Mouse (Mus musculus) testis, adult 2 months (tissue): ENCODE measurements around the gene 9330159F19Rik. TPM values are rescaled to one million over a fixed set of nuclear protein-coding genes. Genes with fewer than 3 reads are reported as not detected.

Source experiments
- H3K27ac ChIP-seq: fragments of 200-500 bp; 2 replicates; pipeline ENCODE4 v1.5.1; 2012; ENCODE audit warnings: low read depth, low read length; ENCODE audit not compliant: control insufficient read depth, insufficient read depth
- H3K27me3 ChIP-seq: fragments of 200-500 bp; 2 replicates; pipeline ENCODE4 v1.6.1; 2012; ENCODE audit warnings: mild to moderate bottlenecking, low read length, moderate library complexity; ENCODE audit not compliant: control insufficient read depth, insufficient read depth
- H3K36me3 ChIP-seq: fragments of 200-500 bp; 2 replicates; pipeline ENCODE4 v1.6.1; 2012; ENCODE audit warnings: mild to moderate bottlenecking, low read length; ENCODE audit not compliant: control insufficient read depth, insufficient read depth
- H3K4me1 ChIP-seq: fragments of 200-500 bp; 2 replicates; pipeline ENCODE4 v1.6.1; 2012; ENCODE audit warnings: low read length; ENCODE audit not compliant: control insufficient read depth, insufficient read depth
- H3K4me3 ChIP-seq: fragments of 200-500 bp; 2 replicates; pipeline ENCODE4 v1.5.1; 2012; ENCODE audit warnings: low read depth, mild to moderate bottlenecking, low read length, moderate library complexity, mixed read lengths; ENCODE audit not compliant: control insufficient read depth
- CTCF ChIP-seq: fragments of 200-500 bp; IDR thresholded peaks from 2 replicates; pipeline ENCODE4 v1.5.1; 2012; ENCODE audit warnings: low read depth, mild to moderate bottlenecking, inconsistent platforms, low read length, moderate library complexity; ENCODE audit not compliant: control insufficient read depth, insufficient read depth, insufficient replicate concordance
- POLR2A ChIP-seq: fragments of 200-500 bp; IDR thresholded peaks from 2 replicates; pipeline ENCODE4 v1.6.1; 2012; ENCODE audit warnings: low read depth, mild to moderate bottlenecking, inconsistent platforms, low read length, moderate library complexity; ENCODE audit not compliant: control insufficient read depth
- polyA plus RNA-seq: library from polyadenylated mRNA; depleted of rRNA; stranded (reverse); fragments of >200 nt; gene quantifications from 2 replicates; pipeline ENCODE4 v1.2.3, GENCODE M21; 2012; rRNA removed

9330159F19Rik gene
- polyA plus RNA-seq, 1 experiment: 0.09 TPM

DNA sequence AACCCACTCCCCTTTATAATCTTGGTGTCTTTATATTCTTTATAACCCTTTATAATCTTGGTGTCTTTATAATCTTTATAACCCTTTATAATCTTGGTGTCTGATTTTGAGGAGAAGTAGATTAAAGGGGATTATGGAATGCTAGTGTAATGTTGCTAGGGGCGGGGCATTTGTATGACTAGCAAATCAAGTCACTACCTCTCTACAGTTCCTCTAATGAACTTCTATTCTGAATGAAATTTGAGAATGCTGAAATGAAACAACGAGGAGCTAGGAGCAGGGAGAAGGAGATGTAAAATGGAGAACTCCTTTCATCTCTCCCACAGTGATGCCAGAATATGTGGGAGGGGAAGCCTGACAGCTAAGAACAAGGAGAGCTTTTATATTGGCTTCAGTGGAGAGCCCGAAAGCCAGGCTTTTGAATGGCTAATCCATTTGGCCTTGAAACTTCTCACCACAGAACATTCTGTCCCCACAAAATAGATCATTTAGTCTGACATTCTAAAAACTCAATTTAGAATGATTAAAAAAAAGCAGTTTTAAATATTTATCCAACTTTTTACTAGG, 2.2 kb downstream of the 9330159F19Rik start:
- Histone ChIP-seq H3K36me3 (no peaks in the 10 kb centered on the region), H3K4me3 (no peak overlapping the region), H3K4me1 (no peaks in the 10 kb centered on the region), H3K27ac (no peak overlapping the region), H3K27me3 (no peaks in the 10 kb centered on the region)
- TF ChIP-seq CTCF: no peak
- no peak for TF ChIP-seq POLR2A

DNA sequence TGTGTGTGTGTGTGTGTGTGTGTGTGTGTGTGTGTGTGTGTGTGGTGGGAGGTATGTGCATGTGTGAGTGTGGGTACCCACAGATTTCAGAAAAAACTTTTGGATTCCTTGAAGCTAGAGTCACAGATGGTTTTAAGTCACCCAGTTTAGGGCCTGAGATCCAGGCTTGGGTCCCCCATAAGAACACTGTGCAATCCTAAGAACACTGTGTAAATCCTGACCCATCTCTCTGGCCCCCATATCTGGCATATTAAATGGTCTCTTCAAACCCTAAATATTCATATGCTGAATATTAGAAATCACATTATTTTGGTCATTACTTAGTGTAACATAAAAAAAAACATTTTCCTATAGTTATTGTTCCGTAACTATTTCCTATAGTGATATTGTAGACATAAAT, 5.6 kb downstream of the 9330159F19Rik start:
- Histone ChIP-seq H3K4me3 (no peak overlapping the region), H3K36me3 (no peaks in the 10 kb centered on the region), H3K27ac (no peak overlapping the region), H3K4me1 (no peaks in the 10 kb centered on the region), H3K27me3 (no peaks in the 10 kb centered on the region)
- no peak for TF ChIP-seq CTCF
- no peak for TF ChIP-seq POLR2A

DNA sequence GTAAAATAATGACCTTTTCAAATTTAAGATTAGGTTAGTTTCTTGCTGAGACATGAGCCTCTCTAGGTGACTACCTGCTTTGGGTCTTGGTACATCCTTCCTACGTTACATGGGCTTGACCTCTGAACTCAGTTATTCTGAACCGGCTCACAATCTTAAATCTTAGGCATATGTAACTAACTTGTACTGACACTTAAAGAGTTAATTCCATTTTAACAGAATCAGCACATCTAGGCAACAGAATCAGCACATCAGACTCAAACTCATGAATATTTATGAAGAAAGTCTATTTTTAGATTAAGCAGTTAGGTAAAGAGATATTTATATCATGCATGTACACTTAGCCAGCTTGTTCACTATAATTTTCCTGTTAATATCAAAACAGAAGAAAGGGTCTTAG, 6.0 kb downstream of the 9330159F19Rik start:
- Histone ChIP-seq H3K4me3 (no peak overlapping the region), H3K27ac (no peak overlapping the region), H3K36me3 (no peaks in the 10 kb centered on the region), H3K4me1 (no peaks in the 10 kb centered on the region), H3K27me3 (no peaks in the 10 kb centered on the region)
- TF ChIP-seq CTCF: no peak
- no peak for TF ChIP-seq POLR2A

DNA sequence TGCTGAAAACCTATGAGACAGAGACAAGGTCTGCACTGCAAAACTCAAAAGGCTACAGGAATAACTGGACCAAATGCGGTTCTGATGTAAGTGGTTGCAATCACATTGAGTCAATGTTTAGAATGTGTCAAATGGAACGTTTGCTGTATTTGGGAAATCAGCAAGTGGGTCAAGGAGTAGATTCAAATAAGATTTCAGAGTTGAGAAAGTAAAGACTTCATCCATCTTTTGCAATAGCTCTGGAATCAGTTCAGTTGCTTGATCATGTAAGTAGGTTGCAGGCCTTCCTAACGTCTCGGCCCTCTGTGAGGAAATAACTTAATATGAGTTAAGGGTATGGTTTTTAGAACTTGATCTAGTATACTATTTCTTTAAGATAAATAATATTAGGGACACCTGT, 13.9 kb downstream of the 9330159F19Rik start:
- TF ChIP-seq CTCF (no peak), POLR2A (no peak)
- Histone ChIP-seq H3K4me3 (no peak overlapping the region), H3K27ac (no peak overlapping the region), H3K4me1 (no peaks in the 10 kb centered on the region), H3K27me3 (no peaks in the 10 kb centered on the region), H3K36me3 (no peaks in the 10 kb centered on the region)

DNA sequence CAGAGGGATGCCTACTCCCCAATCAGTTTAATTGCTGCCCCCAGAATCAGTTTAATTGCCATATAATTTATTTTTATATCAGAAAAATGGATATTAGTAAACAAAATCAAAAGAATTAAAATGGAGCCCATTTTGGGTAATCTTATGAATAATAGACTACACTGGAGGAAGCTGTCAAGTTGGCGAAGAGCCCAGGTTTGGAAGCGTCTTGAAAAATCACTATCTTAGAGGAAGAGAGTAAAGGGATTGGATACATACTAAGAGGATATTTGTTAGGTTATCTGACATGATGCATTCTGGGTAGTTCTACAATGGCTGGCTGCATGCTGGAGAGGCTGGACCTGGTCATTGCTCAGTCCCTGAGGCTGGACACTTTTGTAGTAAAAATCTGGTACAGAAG, 19.8 kb downstream of the 9330159F19Rik start:
- no peak overlapping the region for H3K27ac ChIP-seq
- H3K4me1 ChIP-seq: no peaks in the 10 kb centered on the region
- H3K36me3 ChIP-seq: no peaks in the 10 kb centered on the region
- no peak overlapping the region for H3K4me3 ChIP-seq
- H3K27me3 ChIP-seq: no peaks in the 10 kb centered on the region
- no peak for TF ChIP-seq POLR2A
- no peak for TF ChIP-seq CTCF

Other genes with a start within 250 kb of the 9330159F19Rik start
- gene 2310057J18Rik, start 225.3 kb upstream of the 9330159F19Rik start, polyA plus RNA-seq: not detected in 2 replicates
- 0.02 and 0.05 TPM in 2 replicates for gene Soga3, start 67.8 kb upstream of the 9330159F19Rik start, polyA plus RNA-seq
- not detected in 2 replicates for gene Gm49353, start 12.7 kb upstream of the 9330159F19Rik start, polyA plus RNA-seq
- 10.0 and 14.0 TPM in 2 replicates for gene Echdc1, start 101.6 kb downstream of the 9330159F19Rik start, polyA plus RNA-seq
- gene Rnf146, start 150.8 kb downstream of the 9330159F19Rik start, polyA plus RNA-seq: 32.6 and 44.1 TPM in 2 replicates